Mouse (Mus musculus) C2C12 (cell line): ENCODE data around the gene Ccl20. TPM values are rescaled to one million over a fixed set of nuclear protein-coding genes. Genes with fewer than 3 reads are reported as not detected.

Experiments
- H3K27me3 ChIP-seq: one replicate; pipeline ENCODE4 v1.6.1; 2011; ENCODE audit not compliant: control insufficient read depth, insufficient read depth, insufficient read length
- H3K36me3 ChIP-seq: one replicate; pipeline ENCODE4 v1.6.1; 2011; ENCODE audit not compliant: control insufficient read depth, insufficient read depth
- H3K4me3 ChIP-seq: one replicate; pipeline ENCODE4 v1.5.1; 2011; ENCODE audit warnings: mild to moderate bottlenecking, control low read depth; ENCODE audit not compliant: poor library complexity, insufficient read depth, severe bottlenecking
- H3K79me2 ChIP-seq: one replicate; pipeline ENCODE4 v1.6.1; 2011; ENCODE audit not compliant: control insufficient read depth, insufficient read depth
- H3K79me3 ChIP-seq: one replicate; pipeline ENCODE4 v1.6.1; 2011; ENCODE audit warnings: low read depth, control low read depth
- H3ac ChIP-seq: one replicate; pipeline ENCODE3; 2011; ENCODE audit warnings: low read depth; ENCODE audit not compliant: control insufficient read depth, insufficient read length
- CEBPB ChIP-seq: IDR thresholded peaks from one replicate; pipeline ENCODE4 v1.6.1; 2011; ENCODE audit warnings: low read depth, mild to moderate bottlenecking, control low read depth, moderate library complexity
- CTCF ChIP-seq: IDR thresholded peaks from one replicate; pipeline ENCODE4 v1.5.1; 2011; ENCODE audit not compliant: control insufficient read depth, insufficient read depth, insufficient read length
- FOSL1 ChIP-seq: IDR thresholded peaks from one replicate; pipeline ENCODE4 v1.8.0; 2011; ENCODE audit warnings: mild to moderate bottlenecking, low read length; ENCODE audit not compliant: poor library complexity, insufficient read depth, severe bottlenecking
- MAX ChIP-seq: IDR thresholded peaks from one replicate; pipeline ENCODE4 v1.6.1; 2011; ENCODE audit warnings: mild to moderate bottlenecking, control low read depth
- MYOD1 ChIP-seq: IDR thresholded peaks from one replicate; pipeline ENCODE4 v1.6.1; 2011; ENCODE audit warnings: low read depth; ENCODE audit not compliant: control insufficient read depth, insufficient read length
- MYOG ChIP-seq: IDR thresholded peaks from one replicate; pipeline ENCODE4 v1.6.1; 2011; ENCODE audit not compliant: control insufficient read depth, insufficient read length; ENCODE audit errors: extremely low read depth
- USF1 ChIP-seq: IDR thresholded peaks from one replicate; pipeline ENCODE4 v1.6.1; 2011; ENCODE audit warnings: low read depth, mild to moderate bottlenecking, control low read depth, moderate library complexity
- polyA plus RNA-seq: library from polyadenylated mRNA; unstranded; fragments of >200 nt; fragmentation: generic; extraction: Trizol; gene quantifications from one replicate; pipeline ENCODE4 v1.2.1, GENCODE M21; 2012; ENCODE audit warnings: missing spikeins

The Ccl20 gene
- polyA plus RNA-seq, 1 experiment = not detected

DNA sequence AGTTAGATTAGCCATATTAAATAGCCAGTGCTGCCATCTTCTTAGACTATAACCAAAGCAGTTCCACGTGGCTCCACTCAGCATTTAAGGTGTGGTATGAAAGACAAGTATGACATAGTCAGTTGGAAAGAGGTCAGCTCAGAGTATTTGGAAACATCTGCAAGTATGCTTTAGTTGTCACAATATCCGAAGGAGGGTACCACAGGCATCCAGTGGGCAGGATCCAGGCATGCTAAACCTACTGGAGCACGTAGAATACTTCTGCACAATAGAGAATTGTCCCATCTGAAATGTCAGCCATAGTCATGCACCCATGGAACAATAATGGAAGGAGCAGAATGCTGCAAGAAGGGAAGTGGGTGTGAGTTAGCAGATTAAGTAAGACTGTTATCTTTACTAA, 3.7 kb downstream of the Ccl20 start:
- Histone ChIP-seq H3K4me3 (no peak overlapping the region), H3K79me3 (no peaks in the 10 kb centered on the region), H3K27me3 (no peaks in the 10 kb centered on the region), H3K36me3 (no peaks in the 10 kb centered on the region), H3K79me2 (no peaks in the 10 kb centered on the region), H3ac (no peak overlapping the region)
- no peak for TF ChIP-seq MYOD1
- TF ChIP-seq CEBPB = no peak
- no peak for TF ChIP-seq CTCF
- TF ChIP-seq MYOG = no peak
- TF ChIP-seq FOSL1 = no peak
- no peak for TF ChIP-seq MAX
- TF ChIP-seq USF1 = no peak

DNA sequence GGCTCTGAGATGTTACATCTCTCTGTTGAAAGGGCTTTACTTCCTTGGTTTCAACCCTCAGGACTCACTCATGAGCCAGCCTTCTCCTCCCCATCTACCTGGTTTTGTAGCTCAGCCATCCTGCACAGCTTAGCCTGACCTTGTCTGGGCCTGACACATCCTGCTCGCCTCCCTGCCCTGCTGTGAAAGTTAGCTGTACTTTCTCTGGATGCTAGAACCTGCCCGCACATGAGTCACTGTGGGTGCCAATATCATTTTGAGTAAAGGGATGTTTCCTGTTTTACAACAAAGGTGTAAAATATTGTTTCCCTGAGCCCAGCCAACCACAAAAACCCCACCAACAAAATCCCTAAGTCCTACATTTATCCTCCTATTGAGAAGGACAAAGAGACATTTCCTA, 6.6 kb downstream of the Ccl20 start:
- H3K4me3 ChIP-seq = no peak overlapping the region
- H3K36me3 ChIP-seq = no peaks in the 10 kb centered on the region
- TF ChIP-seq FOSL1 = no peak
- TF ChIP-seq CEBPB = no peak
- no peak for TF ChIP-seq CTCF
- TF ChIP-seq MAX = no peak
- no peak for TF ChIP-seq MYOG
- no peak for TF ChIP-seq USF1
- TF ChIP-seq MYOD1 = no peak
- no peaks in the 10 kb centered on the region for H3K79me2 ChIP-seq
- no peak overlapping the region for H3ac ChIP-seq
- no peaks in the 10 kb centered on the region for H3K79me3 ChIP-seq
- no peaks in the 10 kb centered on the region for H3K27me3 ChIP-seq

DNA sequence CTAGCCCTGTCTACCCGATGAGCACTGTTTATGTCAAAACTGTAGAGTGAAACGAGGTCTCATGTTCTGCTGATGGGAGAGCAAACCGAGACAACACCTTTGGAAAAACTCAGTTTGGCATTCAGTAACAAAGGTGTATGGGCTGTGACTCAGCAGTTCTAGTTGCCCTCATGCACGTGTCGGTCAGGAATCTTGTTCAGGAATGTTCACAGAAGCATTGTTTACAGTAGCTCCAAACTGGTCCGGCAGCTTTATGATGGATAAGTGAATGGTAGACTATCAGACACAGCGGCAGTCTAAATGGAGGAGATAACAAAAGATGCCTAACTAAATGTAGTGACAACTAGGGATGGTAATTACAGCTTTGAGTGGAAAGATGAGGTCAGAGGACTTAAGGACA, 19.3 kb downstream of the Ccl20 start:
- H3K4me3 ChIP-seq = no peak overlapping the region
- no peak overlapping the region for H3ac ChIP-seq
- H3K27me3 ChIP-seq = no peaks in the 10 kb centered on the region
- no peaks in the 10 kb centered on the region for H3K79me2 ChIP-seq
- no peak for TF ChIP-seq CEBPB
- no peak for TF ChIP-seq MYOD1
- no peak for TF ChIP-seq USF1
- no peak for TF ChIP-seq CTCF
- no peak for TF ChIP-seq FOSL1
- TF ChIP-seq MYOG = no peak
- no peaks in the 10 kb centered on the region for H3K79me3 ChIP-seq
- H3K36me3 ChIP-seq = no peaks in the 10 kb centered on the region

DNA sequence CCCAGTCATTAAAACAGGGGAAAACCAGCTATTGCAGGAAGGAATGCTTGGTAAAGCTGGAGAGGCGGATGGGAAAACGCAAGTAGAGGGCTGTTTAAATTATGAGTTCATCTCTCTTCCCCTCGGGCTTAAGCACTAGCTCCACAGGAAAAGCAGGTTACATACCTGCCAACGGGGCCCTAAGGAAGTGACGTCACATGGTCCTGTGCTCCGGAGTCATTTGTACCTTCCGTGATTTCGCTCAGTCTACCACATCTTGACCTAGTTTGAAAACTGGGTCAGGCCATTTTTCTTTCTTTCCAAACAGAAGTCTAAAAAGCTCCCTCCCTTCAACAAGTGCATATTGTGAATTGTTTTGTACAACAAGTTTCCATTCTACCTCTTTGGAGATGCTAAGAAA, 21.3 kb downstream of the Ccl20 start:
- H3K79me2 ChIP-seq = no peaks in the 10 kb centered on the region
- no peaks in the 10 kb centered on the region for H3K36me3 ChIP-seq
- no peaks in the 10 kb centered on the region for H3K27me3 ChIP-seq
- H3K4me3 ChIP-seq = no peak overlapping the region
- TF ChIP-seq USF1 = no peak
- no peak for TF ChIP-seq MAX
- TF ChIP-seq CTCF = no peak
- no peak for TF ChIP-seq MYOD1
- TF ChIP-seq FOSL1 = no peak
- TF ChIP-seq CEBPB = no peak
- no peak for TF ChIP-seq MYOG
- H3ac ChIP-seq = no peak overlapping the region
- no peaks in the 10 kb centered on the region for H3K79me3 ChIP-seq

DNA sequence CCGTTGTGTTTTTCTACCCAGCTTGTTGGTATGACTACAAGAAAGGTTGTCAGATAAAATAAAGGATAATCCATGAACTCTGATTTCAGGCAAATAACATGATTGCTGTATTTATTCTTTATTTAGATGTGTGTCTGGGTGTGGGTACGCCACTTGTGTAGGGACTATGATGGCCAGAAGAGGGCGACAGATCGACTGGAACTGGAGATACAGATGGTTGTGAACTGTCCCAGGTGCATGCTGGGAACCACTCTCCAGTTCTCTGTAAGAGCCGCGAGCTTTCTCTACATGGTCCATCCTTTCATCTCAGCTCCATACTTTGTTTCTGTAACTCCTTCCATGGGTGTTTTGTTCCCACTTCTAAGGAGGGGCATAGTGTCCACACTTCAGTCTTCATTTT, 22.2 kb downstream of the Ccl20 start:
- no peaks in the 10 kb centered on the region for H3K79me2 ChIP-seq
- H3ac ChIP-seq = no peak overlapping the region
- H3K4me3 ChIP-seq = no peak overlapping the region
- no peaks in the 10 kb centered on the region for H3K36me3 ChIP-seq
- H3K27me3 ChIP-seq = no peaks in the 10 kb centered on the region
- H3K79me3 ChIP-seq = no peaks in the 10 kb centered on the region
- TF ChIP-seq FOSL1 (no peak), CTCF (no peak), CEBPB (no peak)

DNA sequence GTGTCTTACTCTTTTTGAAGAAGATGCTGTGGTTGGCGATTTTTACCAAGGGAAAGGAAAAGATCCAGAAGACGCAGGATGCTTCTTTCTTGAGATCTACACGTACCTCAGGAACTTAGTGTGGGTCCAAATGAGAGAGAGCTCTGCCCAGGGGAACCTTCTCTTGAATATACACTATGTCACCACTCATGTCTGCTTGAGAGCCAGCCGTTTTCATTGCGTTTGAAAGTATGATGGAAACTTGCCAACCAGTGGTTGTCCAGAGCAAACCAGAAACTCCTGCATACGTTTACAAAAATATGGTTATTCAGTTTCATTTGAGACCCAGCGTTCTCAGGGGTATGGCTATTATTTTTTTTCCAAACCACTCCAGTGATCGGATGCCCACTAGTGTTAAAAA, 24.9 kb downstream of the Ccl20 start:
- Histone ChIP-seq H3ac (no peak overlapping the region), H3K4me3 (no peak overlapping the region), H3K27me3 (no peaks in the 10 kb centered on the region), H3K36me3 (no peaks in the 10 kb centered on the region), H3K79me2 (no peaks in the 10 kb centered on the region), H3K79me3 (no peaks in the 10 kb centered on the region)
- no peak for TF ChIP-seq MAX
- TF ChIP-seq CTCF = no peak
- no peak for TF ChIP-seq FOSL1
- TF ChIP-seq CEBPB = no peak
- TF ChIP-seq MYOD1 = no peak
- TF ChIP-seq MYOG = no peak
- no peak for TF ChIP-seq USF1
